Mouse (Mus musculus): Measurements from ENCODE around the gene Itga6. TPM values are rescaled to one million over a fixed set of nuclear protein-coding genes. Genes with fewer than 3 reads are reported as not detected.

The Itga6 gene
- total and polyA plus RNA-seq, 2 experiments from 2014 or later, result 16.8 to 52.3 TPM

GRCm38 (mm10) chr2:71827711-71828110 is 82.3 kb downstream of the Itga6 start:
- no peaks in the 10 kb centered on the region for H3K9me3 ChIP-seq (ENCODE audit: low read length)
- WGBS, result 82% methylated on average over 13 of the region's 13 CpGs
- H3K27ac ChIP-seq (ENCODE audit: low read depth, low read length), result no peak overlapping the region
- no peaks in the 10 kb centered on the region for H3K27me3 ChIP-seq (ENCODE audit: insufficient read depth, low read length)
- no peaks in the 10 kb centered on the region for H3K36me3 ChIP-seq (ENCODE audit: insufficient read depth)
- no peak overlapping the region for H3K4me2 ChIP-seq (ENCODE audit: low read depth)
- H3K4me1 ChIP-seq (ENCODE audit: insufficient read depth), result no peaks in the 10 kb centered on the region
- DNase-seq, result no peak
- H3K9ac ChIP-seq, result no peak overlapping the region
- no peak for TF ChIP-seq CTCF (IDR thresholded peaks at IDR 0.05; ENCODE audit: low read depth)
- H3K4me3 ChIP-seq (ENCODE audit: low read depth, low read length), result no peak overlapping the region
- ATAC-seq, result no peak

- H3K4me3 ChIP-seq (ENCODE audit: low read depth, low read length), result no peak overlapping the region
- ATAC-seq (no peak), DNase-seq (no peak)
- H3K27me3 ChIP-seq (ENCODE audit: insufficient read depth, low read length), result no peaks in the 10 kb centered on the region
- no peak overlapping the region for H3K9ac ChIP-seq
- H3K9me3 ChIP-seq (ENCODE audit: low read length), result no peaks in the 10 kb centered on the region
- no peak overlapping the region for H3K4me2 ChIP-seq (ENCODE audit: low read depth)
- H3K4me1 ChIP-seq (ENCODE audit: insufficient read depth), result no peaks in the 10 kb centered on the region
- 49% methylated on average over 11 of the region's 11 CpGs for WGBS
- no peaks in the 10 kb centered on the region for H3K36me3 ChIP-seq (ENCODE audit: insufficient read depth)
- no peak overlapping the region for H3K27ac ChIP-seq (ENCODE audit: low read depth, low read length)
- TF ChIP-seq CTCF (IDR thresholded peaks at IDR 0.05; ENCODE audit: low read depth), result no peak
Observed at GRCm38 (mm10) chr2:71828928-71829327, 83.5 kb downstream of the Itga6 start.

- DNase-seq (no peak), ATAC-seq (no peak)
- 92% methylated on average over 6 of the region's 6 CpGs for WGBS
- Histone ChIP-seq H3K36me3 (ENCODE audit: insufficient read depth) (no peaks in the 10 kb centered on the region), H3K9me3 (ENCODE audit: low read length) (no peaks in the 10 kb centered on the region), H3K4me2 (ENCODE audit: low read depth) (no peak overlapping the region), H3K4me1 (ENCODE audit: insufficient read depth) (no peaks in the 10 kb centered on the region), H3K4me3 (ENCODE audit: low read depth, low read length) (no peak overlapping the region), H3K27me3 (ENCODE audit: insufficient read depth, low read length) (no peaks in the 10 kb centered on the region), H3K27ac (ENCODE audit: low read depth, low read length) (no peak overlapping the region), H3K9ac (no peak overlapping the region)
- TF ChIP-seq CTCF (IDR thresholded peaks at IDR 0.05; ENCODE audit: low read depth), result no peak
Observed at GRCm38 (mm10) chr2:71833626-71834025, 88.2 kb downstream of the Itga6 start.

GRCm38 (mm10) chr2:71834371-71834770 is 89.0 kb downstream of the Itga6 start:
- H3K27me3 ChIP-seq (ENCODE audit: insufficient read depth, low read length), result no peaks in the 10 kb centered on the region
- ATAC-seq, result no peak
- H3K27ac ChIP-seq (ENCODE audit: low read depth, low read length), result no peak overlapping the region
- WGBS, result 83% methylated on average over 7 of the region's 7 CpGs
- no peak for DNase-seq
- TF ChIP-seq CTCF (IDR thresholded peaks at IDR 0.05; ENCODE audit: low read depth), result no peak
- no peak overlapping the region for H3K9ac ChIP-seq
- H3K4me3 ChIP-seq (ENCODE audit: low read depth, low read length), result no peak overlapping the region
- H3K36me3 ChIP-seq (ENCODE audit: insufficient read depth), result peaks cover 4% of the 10 kb centered on the region; the same call in 1 of the 2 replicates
- H3K4me2 ChIP-seq (ENCODE audit: low read depth), result no peak overlapping the region
- H3K9me3 ChIP-seq (ENCODE audit: low read length), result no peaks in the 10 kb centered on the region
- H3K4me1 ChIP-seq (ENCODE audit: insufficient read depth), result no peaks in the 10 kb centered on the region

- WGBS, result 95% methylated on average over 8 of the region's 8 CpGs
- DNase-seq, result no peak
- H3K4me2 ChIP-seq (ENCODE audit: low read depth), result no peak overlapping the region
- no peaks in the 10 kb centered on the region for H3K4me1 ChIP-seq (ENCODE audit: insufficient read depth)
- peaks cover 5% of the 10 kb centered on the region; the same call in 1 of the 2 replicates for H3K36me3 ChIP-seq (ENCODE audit: insufficient read depth)
- no peak for TF ChIP-seq CTCF (IDR thresholded peaks at IDR 0.05; ENCODE audit: low read depth)
- H3K4me3 ChIP-seq (ENCODE audit: low read depth, low read length), result no peak overlapping the region
- no peaks in the 10 kb centered on the region for H3K27me3 ChIP-seq (ENCODE audit: insufficient read depth, low read length)
- H3K9ac ChIP-seq, result no peak overlapping the region
- H3K27ac ChIP-seq (ENCODE audit: low read depth, low read length), result no peak overlapping the region
- ATAC-seq, result no peak
- no peaks in the 10 kb centered on the region for H3K9me3 ChIP-seq (ENCODE audit: low read length)
Observed at GRCm38 (mm10) chr2:71835556-71835955, 90.1 kb downstream of the Itga6 start.

GRCm38 (mm10) chr2:71836232-71836631 is 90.8 kb downstream of the Itga6 start:
- Histone ChIP-seq H3K27me3 (ENCODE audit: insufficient read depth, low read length) (no peaks in the 10 kb centered on the region), H3K4me1 (ENCODE audit: insufficient read depth) (no peaks in the 10 kb centered on the region), H3K9ac (no peak overlapping the region), H3K9me3 (ENCODE audit: low read length) (no peaks in the 10 kb centered on the region), H3K36me3 (ENCODE audit: insufficient read depth) (peaks cover 5% of the 10 kb centered on the region; the same call in 1 of the 2 replicates), H3K4me3 (ENCODE audit: low read depth, low read length) (no peak overlapping the region), H3K4me2 (ENCODE audit: low read depth) (no peak overlapping the region), H3K27ac (ENCODE audit: low read depth, low read length) (no peak overlapping the region)
- WGBS, result 90% methylated on average over 4 of the region's 4 CpGs
- ATAC-seq (no peak), DNase-seq (no peak)
- no peak for TF ChIP-seq CTCF (IDR thresholded peaks at IDR 0.05; ENCODE audit: low read depth)

- TF ChIP-seq CTCF (IDR thresholded peaks at IDR 0.05; ENCODE audit: low read depth), result no peak
- no peaks in the 10 kb centered on the region for H3K4me1 ChIP-seq (ENCODE audit: insufficient read depth)
- H3K9ac ChIP-seq, result no peak overlapping the region
- DNase-seq (no peak), ATAC-seq (no peak)
- H3K4me2 ChIP-seq (ENCODE audit: low read depth), result no peak overlapping the region
- H3K27ac ChIP-seq (ENCODE audit: low read depth, low read length), result no peak overlapping the region
- peaks cover 5% of the 10 kb centered on the region; the same call in 1 of the 2 replicates for H3K36me3 ChIP-seq (ENCODE audit: insufficient read depth)
- no peaks in the 10 kb centered on the region for H3K9me3 ChIP-seq (ENCODE audit: low read length)
- H3K4me3 ChIP-seq (ENCODE audit: low read depth, low read length), result no peak overlapping the region
- WGBS, result 54% methylated on average over 4 of the region's 4 CpGs
- no peaks in the 10 kb centered on the region for H3K27me3 ChIP-seq (ENCODE audit: insufficient read depth, low read length)
Observed at GRCm38 (mm10) chr2:71837261-71837660, 91.8 kb downstream of the Itga6 start.
